Mouse (Mus musculus) bone marrow macrophage, adult 2 months (primary cell): ENCODE data around the gene A630001G21Rik.

ENCODE experiments used
- CTCF ChIP-seq: IDR thresholded peaks from 2 replicates; pipeline ENCODE4 v1.5.1; 2012; ENCODE audit warnings: low read depth, mild to moderate bottlenecking, low read length, moderate library complexity
- POLR2A ChIP-seq: IDR thresholded peaks from 2 replicates; pipeline ENCODE4 v1.6.1; 2012; ENCODE audit warnings: mild to moderate bottlenecking, low read depth, low read length, borderline replicate concordance

GRCm38 (mm10) chr1:85690544-85690943 lies 87.9 kb downstream of the A630001G21Rik start:
- TF ChIP-seq POLR2A, result no peak
- TF ChIP-seq CTCF, result no peak
